Mouse (Mus musculus) megakaryocyte-erythroid progenitor cell, adult 5-6 weeks (primary cell): Measurements from ENCODE around the gene Slc6a12. TPM values are rescaled to one million over a fixed set of nuclear protein-coding genes. Genes with fewer than 3 reads are reported as not detected.

Experiments
- ATAC-seq: replicated peaks from 2 replicates; pipeline ENCODE4 v1.8.0; 2016; ENCODE audit warnings: mild to moderate bottlenecking, inconsistent platforms; ENCODE audit not compliant: severe bottlenecking, poor library complexity, low FRiP score, low TSS enrichment
- total RNA-seq, 2 experiments: library from RNA; stranded (forward) in 1 of 2; stranded (reverse) in 1 of 2; fragments of 200-1000, 215-1000 nt in 1 of 2; fragments of >200 nt in 1 of 2; fragmentation: Nextera tagmentation in 1 of 2; gene quantifications; 2 replicates each; pipeline ENCODE4 v1.2.3; 2014 to 2017

Gene Slc6a12
- total RNA-seq, 2 experiments from 2014 or later, result not detected

GRCm38 (mm10) chr6:121401826-121402660, 59.2 kb downstream of the Slc6a12 start:
- ATAC-seq, result no peak

GRCm38 (mm10) chr6:121402661-121403244, 59.9 kb downstream of the Slc6a12 start:
- ATAC-seq, result no peak

- no peak for ATAC-seq
Observed at GRCm38 (mm10) chr6:121405311-121405710, 62.4 kb downstream of the Slc6a12 start.

- ATAC-seq, result no peak
Observed at GRCm38 (mm10) chr6:121407571-121408011, 64.7 kb downstream of the Slc6a12 start.

GRCm38 (mm10) chr6:121412558-121413297, 69.9 kb downstream of the Slc6a12 start:
- no peak for ATAC-seq

Other genes with a start within 250 kb of the Slc6a12 start
- 77.2 and 89.3 TPM in 2 replicates for gene Mical3, start 212.1 kb upstream of the Slc6a12 start, total RNA-seq (2014; fragmentation: Nextera tagmentation)
- gene Mical3, start 212.1 kb upstream of the Slc6a12 start, total RNA-seq (2017), result 23.6 and 26.4 TPM in 2 replicates
- 6.3 and 9.5 TPM in 2 replicates for gene Pex26, start 159.4 kb upstream of the Slc6a12 start, total RNA-seq (2014; fragmentation: Nextera tagmentation)
- 6.2 and 7.1 TPM in 2 replicates for gene Pex26, start 159.4 kb upstream of the Slc6a12 start, total RNA-seq (2017)
- 2.5 and 3.6 TPM in 2 replicates for gene Tuba8, start 132.4 kb upstream of the Slc6a12 start, total RNA-seq (2014; fragmentation: Nextera tagmentation)
- 10.7 and 28.8 TPM in 2 replicates for gene Tuba8, start 132.4 kb upstream of the Slc6a12 start, total RNA-seq (2017)
- gene Usp18, start 97.2 kb upstream of the Slc6a12 start, total RNA-seq (2014; fragmentation: Nextera tagmentation), result 5.2 and 7.0 TPM in 2 replicates
- 2.3 and 7.3 TPM in 2 replicates for gene Usp18, start 97.2 kb upstream of the Slc6a12 start, total RNA-seq (2017)
- 5.7 and 11.0 TPM in 2 replicates for gene Slc6a13, start 42.8 kb upstream of the Slc6a12 start, total RNA-seq (2014; fragmentation: Nextera tagmentation)
- gene Slc6a13, start 42.8 kb upstream of the Slc6a12 start, total RNA-seq (2017), result 4.6 and 6.4 TPM in 2 replicates
- not detected in 2 replicates for gene Iqsec3, start 130.6 kb downstream of the Slc6a12 start, total RNA-seq (2014; fragmentation: Nextera tagmentation)
- not detected in 2 replicates for gene Iqsec3, start 130.6 kb downstream of the Slc6a12 start, total RNA-seq (2017)